In genomic region chr8:8328010-8328666, GRCm38 (mm10) we compare ENCODE assay signal across 11 mouse cellular contexts.
DNase-seq lines count a peak whose midpoint lies in the region; ATAC-seq and TF ChIP-seq lines count a peak whose summit lies in the region.
"Had no signal": no experiment of that assay in that cellular context is flagged by ENCODE, and none has a peak within 500 bp of the region (broad histone marks: within the 10 kb centered on the region; RNA-seq: fewer than 3 reads in every experiment).

No protein-coding gene starts in this region.

- ATAC-seq in heart, embryonic 11.5 days (replicated peaks; ENCODE audit: insufficient number of reproducible peaks, low FRiP score, low TSS enrichment) = no peak

- peak; percentile 95 for DNase-seq in heart, adult 11 months
- peak; percentile 58 to 69 for DNase-seq in kidney, postnatal 4 days
- no peak for DNase-seq in Muller cell, postnatal 12 days (ENCODE audit: inconsistent ontology term)
- DNase-seq in spleen, postnatal 36 days (ENCODE audit: low spot score in 2 of 2) = no peak
- DNase-seq in cerebellum, adult 18-20 months = no peak
- DNase-seq: thymus, adult 2 months had no signal

- H3K27me3 ChIP-seq in heart, embryonic 11.5 days (ENCODE audit: control insufficient read depth, insufficient read depth, low read length) = no peaks in the 10 kb centered on the region
- H3K27me3 ChIP-seq in C2C12 (ENCODE audit: control insufficient read depth, insufficient read depth, insufficient read length) = no peaks in the 10 kb centered on the region
- H3K27me3 ChIP-seq: heart, embryonic 13.5 days had no signal

- H3ac ChIP-seq in C2C12 (ENCODE audit: control insufficient read depth, insufficient read length, low read depth) = no peak overlapping the region

- no peak for TF ChIP-seq CTCF in C2C12 (IDR thresholded peaks at IDR 0.05; ENCODE audit: control insufficient read depth, insufficient read depth, insufficient read length)
- TF ChIP-seq CTCF in embryonic fibroblast, embryonic 13.5 days (IDR thresholded peaks at IDR 0.05; ENCODE audit: borderline replicate concordance, insufficient read depth, low read length) = no peak

- H3K4me3 ChIP-seq in heart, embryonic 11.5 days (ENCODE audit: low read depth, low read length) = no peak overlapping the region
- no peak overlapping the region for H3K4me3 ChIP-seq in C2C12 (ENCODE audit: insufficient read depth, poor library complexity, severe bottlenecking)
- no peak overlapping the region for H3K4me3 ChIP-seq in embryonic fibroblast, embryonic 13.5 days (ENCODE audit: insufficient read depth, low read length)
- H3K4me3 ChIP-seq: heart, embryonic 13.5 days; midbrain, embryonic 12.5 days had no signal

- no peaks in the 10 kb centered on the region for H3K9me3 ChIP-seq in heart, embryonic 11.5 days (replicated peaks; ENCODE audit: control insufficient read depth, low read length)
- H3K9me3 ChIP-seq: heart, embryonic 13.5 days; midbrain, embryonic 12.5 days had no signal

- 26% methylated on average over 7 of the region's 7 CpGs for WGBS in heart, embryonic 11.5 days (ENCODE audit: insufficient replicate concordance)

- H3K36me3 ChIP-seq in heart, embryonic 11.5 days (ENCODE audit: control insufficient read depth, insufficient read depth, low read length) = no peaks in the 10 kb centered on the region
- H3K36me3 ChIP-seq in C2C12 (ENCODE audit: control insufficient read depth, insufficient read depth) = no peaks in the 10 kb centered on the region
- H3K36me3 ChIP-seq: heart, embryonic 13.5 days; midbrain, embryonic 12.5 days had no signal

- H3K9ac ChIP-seq in heart, embryonic 11.5 days (ENCODE audit: low read depth, low read length) = no peak overlapping the region
- H3K9ac ChIP-seq: heart, embryonic 13.5 days; midbrain, embryonic 12.5 days had no signal

- H3K4me2 ChIP-seq in heart, embryonic 11.5 days = no peak overlapping the region
- H3K4me2 ChIP-seq: heart, embryonic 13.5 days; midbrain, embryonic 12.5 days had no signal

- 0 out of 2 replicates have a peak, but pooled peaks cover 3% of the 10 kb centered on the region for H3K4me1 ChIP-seq in heart, embryonic 11.5 days (ENCODE audit: control insufficient read depth, insufficient read depth, low read length)
- H3K4me1 ChIP-seq in embryonic fibroblast, embryonic 13.5 days (ENCODE audit: control insufficient read depth, insufficient read depth, low read length) = peaks cover 7% of the 10 kb centered on the region; the same call in 1 of the 2 replicates

- no peaks in the 10 kb centered on the region for H3K79me3 ChIP-seq in C2C12 (ENCODE audit: low read depth)

- no peaks in the 10 kb centered on the region for H3K79me2 ChIP-seq in C2C12 (ENCODE audit: control insufficient read depth, insufficient read depth)

- no peak for TF ChIP-seq POLR2A in embryonic fibroblast, embryonic 13.5 days (IDR thresholded peaks at IDR 0.05; ENCODE audit: low read depth, low read length)

- H3K27ac ChIP-seq in heart, embryonic 11.5 days (ENCODE audit: low read depth, low read length) = no peak overlapping the region
- H3K27ac ChIP-seq in embryonic fibroblast, embryonic 13.5 days (ENCODE audit: insufficient read depth, low read length) = peak overlapping the region; percentile 44; the same call in 1 of the 2 replicates
- H3K27ac ChIP-seq: heart, embryonic 13.5 days; midbrain, embryonic 12.5 days had no signal

TF ChIP-seq in C2C12, 6 proteins besides CTCF, POLR2A, EP300 and RAD21:
- TF ChIP-seq MYOG (IDR thresholded peaks at IDR 0.05; ENCODE audit: control insufficient read depth, extremely low read depth, insufficient read length) (no peak), MYOD1 (IDR thresholded peaks at IDR 0.05; ENCODE audit: control insufficient read depth, insufficient read length, low read depth) (peak; percentile 58), MAX (IDR thresholded peaks at IDR 0.05) (no peak)
TF ChIP-seq in C2C12: peak in this region for 1.

Comparison
In these comparisons a context has a peak if more than half of its experiments do, and no peak if none do; other contexts are left out.
1. DNase-seq: peak in heart, adult 11 months (single experiment) and kidney, postnatal 4 days (2 of 2); none in Muller cell, postnatal 12 days (single experiment), spleen, postnatal 36 days (0 of 2) and cerebellum, adult 18-20 months (0 of 2).